Mouse (Mus musculus): ENCODE measurements around the gene Atn1.

Gene Atn1

DNA sequence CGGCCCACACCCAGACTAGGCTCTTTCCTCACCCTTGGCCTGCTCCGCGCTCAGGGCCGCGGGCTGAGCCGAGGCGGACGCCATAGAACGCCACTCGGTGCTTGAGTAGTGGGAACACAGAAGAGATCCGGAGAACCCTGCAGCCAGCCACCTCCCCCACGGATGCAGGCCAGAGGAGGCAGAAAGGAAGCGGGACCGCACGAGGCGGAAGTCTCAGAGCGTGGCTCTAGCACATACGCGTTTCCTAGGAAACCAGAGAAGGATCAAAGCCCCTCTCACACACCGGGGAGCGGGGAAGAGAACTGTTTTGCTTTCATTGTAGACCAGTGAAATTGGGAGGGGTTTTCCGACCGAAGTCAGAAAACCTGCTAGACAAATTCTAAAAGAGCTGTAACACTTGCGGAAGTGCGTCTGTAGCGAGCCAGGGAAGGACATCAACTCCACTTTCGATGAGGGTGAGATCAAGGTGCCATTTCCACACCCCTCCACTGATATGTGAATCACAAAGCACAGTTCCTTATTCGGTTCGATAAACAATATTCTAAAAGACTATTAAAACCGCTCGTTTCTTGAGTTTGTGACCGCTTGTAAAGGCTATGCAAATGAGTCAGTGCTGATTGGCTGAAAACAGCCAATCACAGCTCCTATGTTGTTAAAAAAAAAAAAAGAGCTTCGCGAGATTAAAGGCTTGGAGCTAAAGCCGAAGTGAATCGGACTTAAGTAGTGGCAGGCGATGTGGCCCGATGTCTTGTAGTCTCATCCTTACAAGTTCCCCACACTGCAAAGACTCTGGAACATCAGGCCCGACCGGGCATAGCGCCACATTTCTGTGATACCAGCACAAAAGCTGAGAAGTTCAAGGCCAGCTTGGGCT, 15.2 kb downstream of the Atn1 start, which contains the start of gene Grcc10:
Grcc10 (minus strand) TSS at position 487 of the 874 bp plus-strand sequence.
- DNase-seq (ENCODE audit: low spot score in 2 of 2) = peak; percentile 79 to 83

DNA sequence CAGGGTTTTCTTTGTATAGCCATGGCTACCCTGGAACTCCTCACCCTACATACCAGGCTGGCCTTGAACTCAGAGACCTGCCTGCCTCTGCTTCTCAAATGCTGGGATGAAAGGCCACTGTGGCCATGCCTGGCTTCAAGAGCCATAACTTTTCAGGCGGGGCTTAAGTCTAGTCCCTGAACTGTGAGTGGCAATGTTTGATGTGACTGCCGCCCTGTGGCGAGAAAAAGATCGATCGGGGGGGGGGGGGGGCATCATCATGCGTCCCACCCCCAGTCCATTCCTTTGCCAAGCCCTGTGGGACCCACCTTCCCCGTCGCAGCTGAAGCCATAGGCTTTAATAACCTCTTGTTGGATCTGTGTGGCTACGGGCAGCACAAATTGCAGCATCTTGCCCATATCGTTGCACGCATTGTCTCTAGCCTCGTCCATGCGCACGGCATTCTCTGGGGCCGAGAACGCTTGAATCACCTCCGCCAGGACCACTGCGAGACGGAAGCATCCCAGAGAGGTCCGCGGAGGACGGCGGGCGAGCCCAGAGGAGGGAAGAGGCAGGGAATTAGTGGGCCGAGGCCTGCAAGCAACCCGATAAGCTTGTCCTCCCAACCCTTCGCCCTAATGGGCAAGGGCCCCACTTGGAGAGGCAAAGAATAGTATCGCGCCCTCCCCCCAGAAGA, 16.0 kb downstream of the Atn1 start:
- peak in 1 of 2 experiments; percentile 44 for DNase-seq (ENCODE audit: low spot score in 2 of 2)

DNA sequence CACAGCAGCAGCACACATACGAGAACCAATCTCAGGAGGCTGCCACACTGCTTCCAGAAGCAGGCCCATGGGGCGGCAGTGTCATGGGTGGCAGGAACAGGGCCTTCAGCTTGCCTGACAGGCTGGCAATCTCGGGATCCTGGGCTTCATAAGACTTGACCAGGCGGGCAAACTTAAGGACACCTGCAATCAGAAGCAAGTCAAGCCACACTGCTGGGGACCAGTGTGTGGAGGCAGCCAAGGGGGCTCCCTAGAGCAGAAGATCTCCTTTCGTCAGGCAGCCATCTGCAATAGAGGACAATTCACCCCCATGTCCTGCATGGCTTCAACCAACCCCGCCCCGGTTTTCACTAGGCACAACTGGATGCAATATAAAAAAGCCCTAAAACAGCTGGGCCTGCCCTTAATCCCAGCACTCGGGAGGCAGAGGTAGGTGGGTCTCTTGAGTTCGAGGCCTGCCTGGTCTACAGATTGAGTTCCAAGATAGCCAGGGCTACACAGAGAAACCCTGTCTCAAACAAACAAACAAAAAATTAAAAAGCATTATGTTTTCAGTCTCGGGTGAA, 17.0 kb downstream of the Atn1 start:
- DNase-seq (ENCODE audit: low spot score in 2 of 2) = no peak

DNA sequence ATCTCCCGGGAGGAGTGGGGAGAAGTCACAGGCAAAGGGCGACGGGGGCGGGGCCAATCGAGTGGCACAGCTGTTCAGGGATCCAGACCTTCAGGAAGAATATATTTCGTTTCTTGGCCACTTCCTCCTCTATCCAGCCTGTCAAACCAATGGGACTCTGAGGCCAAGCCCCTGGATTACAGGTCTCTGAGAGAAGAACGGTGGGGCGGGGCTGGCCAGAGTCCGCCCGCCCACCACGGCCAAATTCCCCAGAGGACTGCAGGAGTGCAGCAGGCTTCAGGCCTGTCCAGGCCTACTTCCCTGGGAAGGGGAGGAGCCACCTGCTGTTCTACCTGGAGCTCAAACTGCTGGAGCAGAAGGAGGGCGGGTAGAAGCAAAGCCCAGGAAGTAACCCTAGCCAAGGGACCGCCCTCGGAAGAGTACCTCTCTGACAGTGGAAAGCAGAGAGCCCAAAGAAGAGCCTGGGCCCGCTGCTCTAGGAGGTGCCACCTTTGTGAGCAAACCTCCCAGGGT, 17.8 kb downstream of the Atn1 start, which contains the start of gene Ptpn6:
Ptpn6 (minus strand) TSS at position 204 of the 513 bp plus-strand sequence.
- peak; percentile 64 to 78 for DNase-seq (ENCODE audit: low spot score in 2 of 2)

DNA sequence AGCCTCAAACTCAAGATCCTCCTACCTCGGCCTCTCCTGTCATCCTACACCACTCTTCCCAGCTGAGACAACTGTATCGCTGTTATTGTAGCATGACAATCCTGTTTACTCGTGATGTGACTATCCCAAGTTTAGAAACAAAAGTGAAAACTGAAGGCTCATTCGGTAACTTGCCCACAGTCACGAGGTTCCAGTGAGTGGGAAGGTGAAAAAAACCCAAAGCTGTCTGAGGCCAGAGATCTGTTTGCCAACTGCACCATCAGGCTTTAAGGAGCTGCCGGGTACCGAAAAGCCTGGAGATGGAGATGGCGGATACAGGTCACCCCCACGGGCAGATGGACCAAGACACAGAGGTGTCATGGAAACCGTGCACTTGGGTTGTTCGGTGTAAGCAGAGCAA, 19.3 kb downstream of the Atn1 start:
- no peak for DNase-seq (ENCODE audit: low spot score in 2 of 2)

DNA sequence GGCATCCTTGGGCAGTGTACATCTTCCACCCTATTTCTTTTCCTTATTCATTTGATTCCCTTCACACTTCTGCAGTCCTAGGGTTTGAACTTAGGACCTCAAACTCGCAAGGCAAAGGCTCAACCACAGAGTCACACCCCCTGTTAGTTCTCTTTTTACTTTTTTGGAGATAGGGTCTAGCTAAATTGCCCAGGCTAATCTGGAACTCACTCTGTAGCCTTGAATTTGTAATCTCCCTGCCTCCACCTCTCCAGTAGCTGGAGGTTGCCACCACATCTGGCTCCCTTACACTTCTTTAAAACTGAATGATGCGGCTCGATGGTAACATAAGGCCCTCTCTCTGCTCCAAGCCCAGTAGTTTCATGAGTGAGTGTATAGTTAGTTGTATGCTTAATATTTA, 21.9 kb downstream of the Atn1 start:
- DNase-seq (ENCODE audit: low spot score in 2 of 2) = no peak

DNA sequence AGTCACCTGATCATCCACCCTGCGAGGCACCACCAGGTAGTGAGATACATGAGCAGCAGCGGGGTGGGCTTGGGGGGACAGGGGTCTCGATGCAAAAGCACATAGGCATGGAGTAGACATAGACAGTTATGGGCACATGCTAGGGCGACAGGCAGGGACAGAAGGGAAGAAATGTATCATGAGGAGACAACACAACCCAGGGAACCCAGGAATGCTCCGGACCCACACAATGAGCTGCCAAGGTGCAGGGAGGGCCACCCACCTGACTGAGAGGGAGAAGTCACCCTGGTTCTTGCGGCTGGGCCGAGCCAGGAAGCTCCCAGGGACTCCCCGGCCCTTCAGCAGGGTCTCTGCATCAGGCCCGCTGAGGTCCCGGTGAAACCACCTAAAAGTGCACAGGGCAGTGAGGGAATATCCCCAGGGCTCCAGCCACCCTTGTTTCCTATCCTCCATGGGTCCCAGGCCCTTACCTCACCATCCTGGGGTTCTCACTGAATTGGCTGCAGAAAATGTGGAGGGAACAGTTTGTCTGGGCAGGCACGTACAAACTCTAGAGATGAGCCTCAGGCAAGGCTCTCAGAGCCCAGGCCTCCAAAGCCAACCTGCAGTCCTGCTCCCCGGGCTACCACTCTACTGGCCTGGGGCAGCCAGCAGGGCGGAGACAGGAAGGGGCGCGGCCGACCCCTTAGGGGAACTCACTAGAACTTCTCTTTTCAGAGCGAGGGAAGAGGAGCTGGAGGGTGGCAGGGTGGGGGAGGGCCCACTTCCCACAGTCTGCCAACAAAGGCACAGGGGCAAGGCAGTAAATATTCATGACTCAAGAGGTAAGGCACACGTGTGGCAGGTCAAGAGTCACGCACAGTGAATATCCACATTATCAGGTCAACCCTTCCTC, 23.6 kb downstream of the Atn1 start:
- no peak for DNase-seq (ENCODE audit: low spot score in 2 of 2)

DNA sequence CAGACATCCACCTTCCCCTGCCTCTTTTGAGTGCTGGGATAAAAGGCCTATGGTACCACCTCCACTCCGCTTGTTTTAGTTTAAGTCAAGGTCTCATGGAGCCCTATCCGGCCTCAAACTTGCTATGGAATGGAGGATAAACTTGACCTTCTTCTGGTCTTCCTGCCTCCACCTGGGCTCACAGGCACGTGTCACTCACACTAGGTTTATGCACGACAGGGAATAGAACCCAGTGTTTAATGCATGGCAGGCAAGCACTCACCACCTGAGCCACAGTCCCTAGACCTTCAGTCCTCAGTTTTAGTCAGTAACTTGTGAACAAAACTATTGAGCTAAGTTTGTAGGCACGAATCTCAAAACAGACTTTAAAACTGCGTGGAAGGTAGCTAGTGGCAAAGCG, 25.3 kb downstream of the Atn1 start:
- no peak for DNase-seq (ENCODE audit: low spot score in 2 of 2)

DNA sequence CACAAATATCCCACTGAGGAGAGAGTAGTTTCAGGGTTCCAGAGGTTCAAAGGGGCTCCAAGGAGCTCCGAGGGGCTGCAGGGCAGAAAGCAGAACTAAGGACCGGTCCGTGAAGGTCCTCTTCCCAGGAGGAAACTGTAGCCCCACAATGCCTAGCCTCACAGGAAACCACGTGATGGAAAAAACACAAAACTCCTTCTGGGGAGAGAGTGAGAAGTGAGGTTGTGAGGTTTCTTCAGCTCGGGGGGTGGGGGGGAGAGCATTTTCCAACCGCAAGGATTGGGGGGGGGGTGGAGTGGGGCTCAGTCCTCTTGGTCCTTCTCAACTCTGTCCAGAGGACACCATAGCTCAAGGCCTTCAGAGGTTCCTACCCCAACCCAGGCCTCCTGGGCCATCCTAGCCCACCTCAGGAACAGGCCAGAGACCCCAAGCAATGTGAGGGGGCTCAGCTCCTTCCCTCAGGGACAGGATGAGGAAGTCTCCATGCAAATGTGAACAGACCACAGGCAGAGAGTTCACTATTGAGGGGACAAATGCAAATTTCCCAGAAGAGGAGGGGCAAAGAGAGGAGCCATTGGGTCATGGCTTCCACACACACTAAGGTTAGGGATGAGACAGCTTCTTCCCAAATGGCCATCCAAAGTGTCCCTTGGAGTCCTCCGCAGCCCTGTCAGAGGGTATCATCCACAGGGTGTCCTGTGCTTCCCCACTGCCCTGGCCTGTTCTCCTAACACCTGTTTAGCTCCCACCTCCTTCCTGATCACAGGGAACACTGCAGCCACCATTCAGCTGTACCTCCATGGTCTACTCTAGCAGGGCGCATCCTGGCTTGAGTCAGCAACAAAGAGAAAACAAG, 26.2 kb downstream of the Atn1 start:
- no peak for DNase-seq (ENCODE audit: low spot score in 2 of 2)

DNA sequence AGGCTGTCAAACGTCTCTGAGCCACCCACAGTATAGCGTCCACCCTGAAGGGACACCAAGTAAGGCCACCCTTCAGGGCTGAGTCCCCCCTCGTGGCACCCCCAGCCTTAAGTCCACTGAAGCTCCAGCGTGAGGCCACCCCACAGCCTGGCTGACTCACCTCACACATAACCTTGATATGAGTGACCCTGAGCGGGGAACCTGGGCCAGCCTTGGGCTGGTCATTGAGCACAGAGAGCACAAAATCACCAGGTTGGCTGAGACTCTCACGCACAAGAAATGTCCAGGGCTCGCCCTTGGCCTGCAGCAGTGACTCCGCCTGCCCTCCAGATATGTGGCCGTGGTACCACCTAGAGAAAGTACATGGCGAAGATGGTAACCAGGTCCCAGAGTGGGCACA, 27.7 kb downstream of the Atn1 start:
- DNase-seq (ENCODE audit: low spot score in 2 of 2) = no peak

DNA sequence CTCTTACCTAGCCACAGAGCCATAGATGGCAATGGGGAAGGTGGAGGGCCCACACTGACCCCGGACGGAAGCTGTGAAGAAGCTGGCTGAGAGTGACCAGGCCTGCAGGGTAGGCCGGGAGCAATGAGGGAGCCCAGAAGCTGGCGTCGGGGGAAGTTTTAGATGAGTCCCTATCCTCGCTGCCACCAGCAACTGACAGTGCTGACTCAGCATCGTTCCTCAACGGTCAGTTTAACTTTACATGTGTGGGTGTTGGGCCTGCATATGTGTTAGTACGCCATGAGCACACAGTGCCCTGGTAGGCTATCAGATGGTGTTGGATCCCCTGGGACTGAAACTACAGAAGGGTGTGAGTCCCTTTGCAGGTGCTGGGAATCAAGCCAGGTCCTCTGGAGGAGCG, 31.9 kb downstream of the Atn1 start:
- DNase-seq (ENCODE audit: low spot score in 2 of 2) = no peak

DNA sequence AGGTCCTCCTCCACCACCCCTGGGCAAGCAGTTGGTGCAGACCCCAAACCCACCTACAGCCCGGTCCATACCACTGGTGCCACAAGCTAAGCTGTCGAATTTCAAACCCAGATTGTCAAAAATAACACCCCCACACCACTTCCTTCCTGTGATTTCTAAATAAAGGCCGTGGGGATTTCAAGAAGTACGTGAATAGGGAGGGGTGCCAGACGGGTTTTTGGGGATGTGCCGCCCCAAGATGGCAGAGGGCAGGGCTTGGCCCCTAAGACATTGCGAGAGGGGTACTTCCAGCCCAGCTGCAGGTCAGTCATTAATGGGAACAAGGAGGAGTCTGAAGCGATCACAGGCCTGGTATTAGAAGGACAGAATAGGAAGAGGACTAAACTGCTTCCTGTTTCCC, 32.8 kb downstream of the Atn1 start:
- no peak for DNase-seq (ENCODE audit: low spot score in 2 of 2)

DNA sequence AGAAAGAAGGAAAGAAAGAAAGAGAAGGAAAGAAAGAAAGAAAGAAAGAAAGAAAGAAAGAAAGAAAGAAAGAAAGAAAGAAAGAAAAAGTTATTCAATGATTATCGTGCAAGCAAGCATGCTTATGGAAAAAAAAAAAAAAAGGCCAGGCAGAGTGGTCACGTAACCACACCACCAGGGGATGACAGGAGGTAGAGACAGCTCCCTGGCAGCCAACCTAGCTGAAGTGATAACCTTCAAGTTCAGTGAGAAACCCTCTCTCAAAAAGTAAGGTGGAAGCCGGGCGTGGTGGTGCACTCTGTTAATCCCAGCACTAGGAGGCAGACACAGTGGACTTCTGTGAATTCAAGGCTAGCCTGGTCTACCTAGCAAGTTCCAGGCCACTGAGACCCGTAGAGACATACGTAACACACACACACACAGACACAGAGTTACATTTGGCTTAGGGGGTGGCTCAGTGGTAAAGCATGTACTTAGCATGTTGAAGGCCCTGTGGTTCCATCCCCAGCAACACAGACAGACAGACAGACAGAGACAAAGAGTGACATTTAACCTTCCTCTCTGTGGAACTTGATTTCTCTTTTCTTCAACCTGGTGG, 33.3 kb downstream of the Atn1 start:
- DNase-seq (ENCODE audit: low spot score in 2 of 2) = no peak

DNA sequence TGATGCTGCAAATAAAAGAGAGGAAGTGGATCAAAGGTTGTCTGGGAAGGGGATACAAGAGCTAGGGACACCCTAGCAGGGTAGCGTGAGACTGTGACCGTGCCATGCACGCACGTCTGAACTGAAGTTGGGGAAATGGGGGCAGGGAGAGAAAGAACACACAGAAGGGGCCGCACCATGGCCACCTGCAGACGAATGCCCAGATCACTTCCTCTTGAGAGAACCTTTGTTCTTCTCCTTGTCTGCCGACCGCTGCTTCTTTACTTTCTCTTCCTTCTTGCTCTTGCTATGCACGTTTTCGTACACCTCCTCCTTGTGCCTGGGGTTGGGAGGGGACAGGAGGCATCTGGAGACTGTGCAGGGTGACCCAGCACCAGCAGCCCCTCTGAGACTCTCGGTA, 35.4 kb downstream of the Atn1 start:
- DNase-seq (ENCODE audit: low spot score in 2 of 2) = no peak

DNA sequence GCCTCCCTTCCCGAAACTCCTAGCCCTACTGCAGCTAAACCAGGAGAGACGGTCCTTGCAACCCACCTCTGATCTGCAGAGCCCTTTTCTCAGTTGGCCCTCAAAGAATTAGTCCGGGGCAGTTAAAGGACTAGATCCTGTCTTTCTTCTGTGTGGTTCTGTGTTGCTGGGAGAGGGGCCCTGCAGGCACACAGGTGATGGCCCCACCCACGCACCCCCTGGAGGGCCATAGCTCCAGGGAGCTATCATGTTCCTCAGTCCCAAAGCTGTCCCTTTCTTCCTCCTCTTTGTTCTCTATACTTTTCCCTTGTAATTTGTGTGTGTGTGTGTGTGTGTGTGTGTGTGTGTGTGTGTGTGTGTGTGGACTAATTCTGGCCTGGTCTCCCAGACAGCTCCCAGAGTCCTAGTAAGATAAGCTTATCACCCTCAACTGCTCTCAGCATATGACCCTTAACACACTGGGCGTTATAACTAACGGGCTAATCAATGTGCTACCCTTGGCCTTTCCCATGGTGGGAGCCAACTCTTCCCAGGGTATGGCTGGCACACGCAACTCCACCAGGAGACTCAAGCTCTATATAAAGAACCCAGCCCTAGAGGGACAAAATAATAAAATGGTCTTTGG, 36.9 kb downstream of the Atn1 start:
- no peak for DNase-seq (ENCODE audit: low spot score in 2 of 2)

DNA sequence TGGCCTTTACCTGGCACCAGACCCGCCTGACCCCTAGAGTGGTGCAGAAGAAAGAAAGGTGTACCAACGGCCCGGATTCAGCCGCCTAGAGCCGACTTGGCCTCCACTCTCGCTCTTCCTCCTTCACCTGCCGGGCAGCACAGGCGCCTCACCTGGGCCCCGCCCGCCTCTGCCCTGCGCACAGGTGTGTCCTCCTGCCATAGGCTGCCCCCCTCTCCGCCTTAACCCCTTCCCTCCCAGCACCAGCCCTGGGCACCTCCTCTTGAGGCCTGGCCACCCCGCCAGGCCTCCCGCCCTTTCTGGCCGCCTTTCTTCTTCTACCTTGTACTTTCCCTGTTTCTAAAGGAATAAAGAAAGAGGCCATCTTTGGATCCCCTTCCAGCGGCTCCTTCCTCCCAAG, 37.6 kb downstream of the Atn1 start:
- DNase-seq (ENCODE audit: low spot score in 2 of 2) = peak; percentile 71 to 80

DNA sequence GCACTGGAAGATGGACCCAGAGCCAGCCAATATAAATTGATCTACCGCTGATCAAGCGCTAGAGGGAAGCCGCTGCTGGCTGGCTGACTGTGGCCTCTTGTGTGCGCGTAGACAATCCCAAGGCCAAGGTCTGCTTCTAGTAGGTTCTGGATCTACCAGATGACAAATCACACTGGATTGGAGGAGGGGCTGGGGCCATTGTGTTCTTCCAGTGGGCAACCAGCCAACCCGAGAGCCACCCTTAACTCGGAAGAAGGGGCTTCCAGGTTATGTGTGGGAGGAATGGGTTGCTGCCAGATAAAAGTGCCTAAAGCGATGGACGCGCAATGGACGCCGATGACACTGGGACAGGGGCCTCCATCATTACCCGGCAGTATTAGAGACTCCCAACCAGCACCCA, 38.4 kb downstream of the Atn1 start:
- DNase-seq (ENCODE audit: low spot score in 2 of 2) = no peak

DNA sequence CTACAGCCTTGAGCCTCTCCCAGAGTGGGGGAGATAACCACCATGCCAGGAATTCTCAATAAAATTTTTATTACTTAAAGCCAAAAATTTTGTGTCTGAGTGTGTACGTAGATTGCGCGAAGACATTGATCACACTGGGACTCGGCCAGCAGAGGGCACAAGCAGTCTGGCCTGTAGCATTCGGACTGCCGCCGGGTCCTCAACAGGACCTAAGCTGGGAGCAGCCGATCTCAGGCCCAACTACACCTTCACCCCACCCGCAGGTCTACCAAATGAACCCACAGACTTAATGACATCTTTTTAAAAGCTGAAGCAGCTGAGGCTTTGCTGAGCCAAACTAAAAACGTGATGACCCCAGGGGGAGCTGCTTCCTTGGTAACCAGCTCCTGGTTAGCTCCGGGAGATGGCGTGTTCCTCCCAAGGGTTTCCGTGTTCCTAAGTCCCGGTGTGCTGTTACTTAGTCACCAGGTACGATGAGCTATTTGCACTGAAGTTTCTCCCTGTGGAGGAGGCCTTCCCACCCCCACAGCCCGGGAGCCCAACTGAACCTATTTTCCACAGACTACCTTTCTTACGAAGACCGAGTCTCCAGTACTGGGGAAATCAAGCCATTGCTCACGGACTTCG, 39.3 kb downstream of the Atn1 start:
- no peak for DNase-seq (ENCODE audit: low spot score in 2 of 2)

DNA sequence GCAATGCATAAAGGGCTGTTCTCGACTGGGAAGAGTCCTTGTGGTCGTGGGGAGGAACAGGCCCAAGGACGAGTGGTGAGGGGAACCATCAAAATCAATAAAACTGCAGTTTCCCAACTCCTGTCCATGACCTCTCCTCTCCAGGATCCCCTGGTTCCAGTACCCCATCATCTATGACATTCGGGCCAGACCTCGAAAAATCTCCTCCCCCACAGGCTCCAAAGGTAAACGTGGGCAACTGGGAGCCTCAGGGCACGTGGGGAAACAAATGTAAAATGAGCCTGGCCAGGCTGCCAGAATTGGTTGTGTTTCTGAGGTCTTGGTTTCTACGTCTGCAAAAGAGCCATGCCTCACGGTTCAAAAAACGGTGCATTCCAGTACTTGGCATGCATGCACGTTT, 43.4 kb downstream of the Atn1 start:
- no peak for DNase-seq (ENCODE audit: low spot score in 2 of 2)
